ENCODE assay signal across 8 mouse cellular contexts in genomic region chr2:115852615-115853014, GRCm38 (mm10).
DNase-seq lines count a peak whose midpoint lies in the region; ATAC-seq and TF ChIP-seq lines count a peak whose summit lies in the region.

No protein-coding gene starts in this region.

- H3ac ChIP-seq in C2C12 (ENCODE audit: control insufficient read depth, insufficient read length, low read depth), result peak overlapping the region; percentile 1

- under 1% methylated on average over 22 of the region's 22 CpGs for WGBS in forebrain, embryonic 15.5 days
- WGBS in hindbrain, postnatal 0 days, result 1% methylated on average over 22 of the region's 22 CpGs
- WGBS in limb, embryonic 13.5 days, result under 1% methylated on average over 22 of the region's 22 CpGs

- no peak for TF ChIP-seq CTCF in C2C12 (IDR thresholded peaks at IDR 0.05; ENCODE audit: control insufficient read depth, insufficient read depth, insufficient read length)
- TF ChIP-seq CTCF in hindbrain, postnatal 0 days (IDR thresholded peaks at IDR 0.05; ENCODE audit: low read depth), result no peak

- H3K4me3 ChIP-seq in C2C12 (ENCODE audit: insufficient read depth, poor library complexity, severe bottlenecking), result no peak overlapping the region
- peak overlapping the region; percentile 34 for H3K4me3 ChIP-seq in forebrain, embryonic 15.5 days
- H3K4me3 ChIP-seq in hindbrain, postnatal 0 days (ENCODE audit: low read length), result peak overlapping the region; percentile 16
- H3K4me3 ChIP-seq in limb, embryonic 13.5 days, result peak overlapping the region; percentile 26

- H3K9ac ChIP-seq in forebrain, embryonic 15.5 days (replicated peaks), result peak overlapping the region; percentile 41
- no peak overlapping the region for H3K9ac ChIP-seq in hindbrain, postnatal 0 days (replicated peaks; ENCODE audit: low read length)
- no peak overlapping the region for H3K9ac ChIP-seq in limb, embryonic 13.5 days

- peak overlapping the region; percentile 63 for H3K4me2 ChIP-seq in forebrain, embryonic 15.5 days (replicated peaks)
- H3K4me2 ChIP-seq in hindbrain, postnatal 0 days (ENCODE audit: low read depth, low read length), result peak overlapping the region; percentile 58
- H3K4me2 ChIP-seq in limb, embryonic 13.5 days (replicated peaks), result peak overlapping the region; percentile 54

- no peaks in the 10 kb centered on the region for H3K79me2 ChIP-seq in C2C12 (ENCODE audit: control insufficient read depth, insufficient read depth)

- H3K4me1 ChIP-seq in forebrain, embryonic 15.5 days, result peaks cover 46% of the 10 kb centered on the region
- no peaks in the 10 kb centered on the region for H3K4me1 ChIP-seq in hindbrain, postnatal 0 days (ENCODE audit: insufficient read depth, low read length)
- peaks cover 13% of the 10 kb centered on the region for H3K4me1 ChIP-seq in limb, embryonic 13.5 days

- H3K36me3 ChIP-seq in C2C12 (ENCODE audit: control insufficient read depth, insufficient read depth), result no peaks in the 10 kb centered on the region
- H3K36me3 ChIP-seq in forebrain, embryonic 15.5 days, result no peaks in the 10 kb centered on the region
- no peaks in the 10 kb centered on the region for H3K36me3 ChIP-seq in hindbrain, postnatal 0 days (ENCODE audit: insufficient read depth, low read length)
- H3K36me3 ChIP-seq in limb, embryonic 13.5 days, result no peaks in the 10 kb centered on the region

- H3K27me3 ChIP-seq in C2C12 (ENCODE audit: control insufficient read depth, insufficient read depth, insufficient read length), result no peaks in the 10 kb centered on the region
- peaks cover 6% of the 10 kb centered on the region; the same call in 1 of the 2 replicates for H3K27me3 ChIP-seq in forebrain, embryonic 15.5 days
- peaks cover 16% of the 10 kb centered on the region for H3K27me3 ChIP-seq in hindbrain, postnatal 0 days (ENCODE audit: insufficient read depth, low read length)
- H3K27me3 ChIP-seq in limb, embryonic 13.5 days, result peaks cover 90% of the 10 kb centered on the region

- ATAC-seq in forebrain, embryonic 15.5 days (replicated peaks), result peak; percentile 41
- peak; percentile 75 for ATAC-seq in hindbrain, postnatal 0 days
- ATAC-seq in limb, embryonic 13.5 days (ENCODE audit: low FRiP score, low read depth), result peak; percentile 10; the same call in 1 of the 2 replicates
- no peak for ATAC-seq in activated CD4-positive, CD25-positive, alpha-beta regulatory T cell, adult 4 months

- no peaks in the 10 kb centered on the region for H3K79me3 ChIP-seq in C2C12 (ENCODE audit: low read depth)

- H3K9me3 ChIP-seq in forebrain, embryonic 15.5 days, result no peaks in the 10 kb centered on the region
- H3K9me3 ChIP-seq in hindbrain, postnatal 0 days (ENCODE audit: low read length), result no peaks in the 10 kb centered on the region
- H3K9me3 ChIP-seq in limb, embryonic 13.5 days, result no peaks in the 10 kb centered on the region

- peak; percentile 72 to 84 for DNase-seq in adrenal gland, adult (ENCODE audit: inconsistent age in 2 of 2, low spot score in 1 of 2)
- peak; percentile 80 for DNase-seq in hindbrain, postnatal 0 days (ENCODE audit: low spot score)
- DNase-seq in retina, embryonic 14.5 days (ENCODE audit: low spot score), result peak; percentile 72
- no peak for DNase-seq in layer of hippocampus, adult 9-10 months (ENCODE audit: low spot score)

- peak overlapping the region; percentile 93 for H3K27ac ChIP-seq in forebrain, embryonic 15.5 days (replicated peaks)
- no peak overlapping the region for H3K27ac ChIP-seq in hindbrain, postnatal 0 days
- no peak overlapping the region for H3K27ac ChIP-seq in limb, embryonic 13.5 days

TF ChIP-seq in C2C12, 6 proteins besides CTCF, POLR2A, EP300 and RAD21:
- no peak for TF ChIP-seq MYOG (IDR thresholded peaks at IDR 0.05; ENCODE audit: control insufficient read depth, extremely low read depth, insufficient read length)
- no peak for TF ChIP-seq MAX (IDR thresholded peaks at IDR 0.05)
- peak; percentile 12 for TF ChIP-seq MYOD1 (IDR thresholded peaks at IDR 0.05; ENCODE audit: control insufficient read depth, insufficient read length, low read depth)
- no peak for TF ChIP-seq USF1 (IDR thresholded peaks at IDR 0.05; ENCODE audit: low read depth)
TF ChIP-seq in C2C12: peak in this region for 1.
